Mouse (Mus musculus) layer of hippocampus, adult 2 months (tissue): Measurements from ENCODE around the gene Tnks1bp1. TPM values are rescaled to one million over a fixed set of nuclear protein-coding genes. Genes with fewer than 3 reads are reported as not detected.
A peak's percentile ranks its signal among the peaks of the same experiment; 100 is the strongest.

Experiments used
- DNase-seq, 2 experiments: peaks; one replicate each; pipeline ENCODE4 v3.0.0; 2022; ENCODE audit warnings: low spot score in 2 of 2
- H3K27ac ChIP-seq: fragments of 200-600 bp; 2 replicates; pipeline ENCODE4 v1.8.1; 2022
- H3K4me3 ChIP-seq: fragments of 200-600 bp; 2 replicates; pipeline ENCODE4 v1.8.1; 2022; ENCODE audit warnings: mild to moderate bottlenecking
- CTCF ChIP-seq: fragments of 200-600 bp; conservative IDR thresholded peaks from 2 replicates; pipeline ENCODE4 v1.8.1; 2022; ENCODE audit warnings: antibody characterized with exemption, mild to moderate bottlenecking, moderate library complexity
- total RNA-seq, 2 experiments: library from RNA; stranded (reverse); gene quantifications; 2 replicates each; pipeline ENCODE4 v1.2.3; 2021

Gene Tnks1bp1
- total RNA-seq, 2 experiments from 2014 or later = 166 to 182 TPM

DNA sequence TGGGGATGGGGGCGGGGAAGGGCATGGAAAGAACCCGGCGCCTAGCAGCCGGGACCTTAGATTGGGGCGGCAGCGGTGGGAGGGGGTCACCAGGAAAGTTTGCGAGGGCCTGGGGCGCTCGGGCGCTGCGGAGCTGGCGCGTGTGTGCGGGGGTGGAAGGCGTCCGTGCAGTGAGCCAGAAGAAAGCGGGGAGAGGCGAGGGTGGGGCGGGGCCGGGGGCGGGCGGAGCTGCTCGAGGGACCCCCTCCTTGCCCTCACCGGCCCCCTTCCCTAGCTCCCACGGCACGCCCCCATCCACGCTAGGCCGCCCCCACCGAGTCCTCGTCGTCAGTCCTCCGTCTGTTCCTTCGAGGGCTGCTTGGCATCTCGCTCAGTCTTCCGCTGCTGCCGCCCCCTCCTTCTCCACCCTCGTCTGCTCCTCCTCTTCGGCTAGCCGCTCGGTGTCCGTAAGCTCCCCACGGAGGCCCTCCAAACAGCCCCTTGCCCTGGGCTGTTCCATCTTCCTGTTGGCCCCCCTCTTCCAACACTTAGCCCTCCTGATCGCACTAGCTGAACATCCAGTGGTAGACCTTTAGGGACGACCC lies 438 bp downstream of the Tnks1bp1 start:
- TF ChIP-seq CTCF = no peak
- peak; percentile 65 to 74 for DNase-seq
- peak overlapping the region; percentile 94 for H3K27ac ChIP-seq

DNA sequence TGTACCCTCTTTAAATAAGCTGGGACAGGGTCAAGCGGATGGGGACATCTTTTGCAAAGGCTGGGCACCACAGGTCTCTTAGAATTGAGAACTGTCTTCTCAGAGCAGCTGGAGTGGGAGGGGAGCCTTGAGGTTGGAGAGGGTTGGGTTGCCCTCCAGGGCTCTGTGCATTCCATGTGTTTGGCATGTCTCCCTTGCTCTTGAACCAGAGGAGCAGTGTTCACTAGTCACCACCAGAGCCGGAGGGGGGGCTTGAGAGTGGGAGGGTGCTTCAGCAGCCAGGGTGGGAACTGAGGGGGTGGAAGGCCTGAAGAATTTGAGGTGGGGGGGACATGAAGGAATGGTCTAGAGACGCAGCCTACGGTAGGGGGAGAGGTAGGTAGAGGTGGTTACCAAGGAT lies 1.5 kb downstream of the Tnks1bp1 start:
- Histone ChIP-seq H3K4me3 (peak overlapping the region; percentile 75), H3K27ac (peak overlapping the region; percentile 94)
- TF ChIP-seq CTCF = no peak
- no peak for DNase-seq

More for the DNA sequence above, 438 bp downstream of the Tnks1bp1 start:
- H3K4me3 ChIP-seq = peak overlapping the region; percentile 75

DNA sequence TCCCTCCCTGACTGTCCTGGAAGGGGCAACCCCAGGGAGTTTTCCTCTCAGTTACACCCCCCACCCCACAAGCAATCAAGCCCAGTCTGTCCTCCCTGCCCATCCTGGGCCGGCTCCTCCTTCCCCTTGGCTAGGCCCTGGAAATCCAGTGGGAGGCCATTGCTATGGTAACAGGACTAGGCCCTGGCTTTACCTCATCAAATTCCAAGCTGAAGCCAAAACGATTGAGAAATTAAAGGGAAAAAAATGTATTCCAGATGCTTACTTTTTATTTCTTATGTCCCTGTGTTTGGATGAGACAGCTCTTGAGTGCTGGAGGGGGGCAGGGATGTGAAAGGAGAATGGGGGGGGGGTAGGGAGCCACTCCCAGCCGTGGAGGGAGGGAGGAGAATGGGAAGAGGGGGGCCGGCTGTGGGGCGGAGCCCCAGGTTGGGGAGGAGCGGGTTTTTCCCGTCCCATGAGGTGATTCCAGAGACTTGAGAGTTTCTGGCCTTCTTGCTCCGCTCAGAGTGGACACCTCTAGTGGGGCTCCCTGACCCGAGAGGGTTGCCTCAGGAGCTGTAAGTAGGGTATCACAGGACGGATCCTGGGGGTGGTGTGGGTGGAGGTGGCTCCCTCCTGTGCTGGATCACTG lies 2.3 kb downstream of the Tnks1bp1 start:
- no peak for TF ChIP-seq CTCF
- Histone ChIP-seq H3K27ac (peak overlapping the region; percentile 94), H3K4me3 (peak overlapping the region; percentile 75)
- peak; percentile 65 to 80 for DNase-seq

DNA sequence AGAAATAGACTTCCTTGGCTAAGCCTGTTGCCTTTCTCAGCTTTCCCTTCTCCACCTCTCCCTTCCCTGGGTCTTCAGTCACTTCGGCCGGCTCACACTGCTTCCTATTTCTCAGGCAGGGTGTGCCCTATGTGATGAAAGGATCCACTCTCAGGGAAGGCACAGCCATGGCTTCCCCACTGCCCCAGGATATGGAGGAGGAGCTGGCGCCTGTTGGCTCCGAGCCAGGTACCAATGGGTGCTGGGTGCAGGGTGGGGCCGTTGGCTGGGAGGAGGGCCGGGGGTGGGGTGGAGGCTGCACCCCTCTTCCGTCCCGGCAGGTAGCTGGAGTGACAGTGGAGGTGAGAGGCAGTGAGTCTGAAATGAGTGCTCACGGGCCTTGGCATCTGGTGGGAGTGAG lies 2.9 kb downstream of the Tnks1bp1 start:
- Histone ChIP-seq H3K4me3 (peak overlapping the region; percentile 75), H3K27ac (peak overlapping the region; percentile 94)
- no peak for TF ChIP-seq CTCF
- no peak for DNase-seq

DNA sequence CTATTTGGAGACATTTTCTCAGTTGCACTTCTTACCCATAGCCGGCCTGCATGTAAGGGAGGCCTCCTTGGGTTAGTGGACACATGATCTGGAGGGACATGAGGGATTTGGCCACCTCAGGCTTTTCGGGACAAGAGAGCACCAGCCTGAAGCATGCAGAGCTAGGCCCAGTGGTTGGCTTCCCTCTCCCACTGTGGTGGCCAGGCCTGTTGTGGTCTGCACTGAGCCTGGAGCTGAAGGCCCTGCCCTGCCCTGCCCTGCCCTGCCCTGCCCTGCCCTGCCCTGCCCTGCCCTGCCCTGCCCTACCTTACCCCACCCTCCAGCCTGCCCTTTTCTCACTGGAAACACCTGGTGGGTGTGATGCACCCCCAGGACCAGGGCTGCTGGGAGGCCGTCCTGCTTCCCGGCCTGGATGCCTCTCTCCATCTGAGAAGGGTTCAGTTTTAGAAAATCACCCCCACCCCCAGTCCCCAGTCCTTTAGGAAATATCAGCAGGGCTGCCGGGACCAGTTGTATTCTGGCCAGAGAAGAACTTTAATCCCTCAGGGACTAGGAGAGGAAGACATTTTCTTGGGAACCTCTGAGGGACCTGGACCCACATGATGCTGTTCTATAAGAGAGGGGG lies 5.5 kb downstream of the Tnks1bp1 start:
- Histone ChIP-seq H3K27ac (peak overlapping the region; percentile 28; the same call in 1 of the 2 replicates), H3K4me3 (peak overlapping the region; percentile 27; the same call in 1 of the 2 replicates)
- DNase-seq = no peak
- no peak for TF ChIP-seq CTCF

DNA sequence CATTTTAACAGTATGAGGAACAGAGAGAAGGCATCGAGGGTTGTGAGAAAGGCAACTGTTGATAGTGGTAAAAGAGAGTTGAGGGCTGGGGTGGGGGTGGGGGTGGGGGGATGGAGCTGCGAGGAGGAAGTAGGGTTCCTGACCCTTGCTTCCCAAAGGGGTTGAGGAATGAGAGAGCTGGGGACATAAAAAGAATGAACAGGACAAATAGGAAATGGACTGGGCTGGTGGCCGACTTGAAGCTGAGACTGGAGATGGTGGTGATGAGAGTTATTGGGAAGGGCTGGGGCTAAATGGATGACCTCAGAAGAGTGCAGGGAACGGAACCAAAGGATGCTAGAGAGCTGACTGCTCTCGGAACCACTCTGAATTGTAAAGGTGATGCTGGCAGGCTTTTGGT lies 8.9 kb downstream of the Tnks1bp1 start:
- TF ChIP-seq CTCF = no peak
- Histone ChIP-seq H3K27ac (0 out of 2 replicates have a peak overlapping the region, but pooled peaks have one; percentile 32), H3K4me3 (no peak overlapping the region)
- DNase-seq = no peak

DNA sequence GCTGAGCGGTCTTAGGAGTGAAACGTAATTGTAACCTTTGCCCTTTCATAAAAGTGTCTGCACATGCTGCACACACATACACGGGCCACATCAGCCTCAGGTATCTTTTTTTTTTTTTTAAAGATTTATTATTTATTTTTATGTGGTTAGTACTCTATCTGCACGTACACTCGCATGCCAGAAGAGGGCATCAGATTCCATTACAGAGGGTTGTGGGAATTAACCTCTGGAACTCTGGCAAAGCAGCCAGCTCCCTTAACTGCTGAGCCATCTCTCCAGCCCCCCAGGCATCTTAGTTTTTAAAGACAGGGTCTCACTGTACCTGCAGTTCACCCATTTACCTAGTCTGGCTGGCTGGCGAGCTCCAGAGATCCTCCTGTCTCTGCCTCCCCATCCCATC lies 11.9 kb downstream of the Tnks1bp1 start:
- Histone ChIP-seq H3K4me3 (no peak overlapping the region), H3K27ac (peak overlapping the region; percentile 75; the same call in 1 of the 2 replicates)
- DNase-seq = no peak
- TF ChIP-seq CTCF = peak; percentile 59

DNA sequence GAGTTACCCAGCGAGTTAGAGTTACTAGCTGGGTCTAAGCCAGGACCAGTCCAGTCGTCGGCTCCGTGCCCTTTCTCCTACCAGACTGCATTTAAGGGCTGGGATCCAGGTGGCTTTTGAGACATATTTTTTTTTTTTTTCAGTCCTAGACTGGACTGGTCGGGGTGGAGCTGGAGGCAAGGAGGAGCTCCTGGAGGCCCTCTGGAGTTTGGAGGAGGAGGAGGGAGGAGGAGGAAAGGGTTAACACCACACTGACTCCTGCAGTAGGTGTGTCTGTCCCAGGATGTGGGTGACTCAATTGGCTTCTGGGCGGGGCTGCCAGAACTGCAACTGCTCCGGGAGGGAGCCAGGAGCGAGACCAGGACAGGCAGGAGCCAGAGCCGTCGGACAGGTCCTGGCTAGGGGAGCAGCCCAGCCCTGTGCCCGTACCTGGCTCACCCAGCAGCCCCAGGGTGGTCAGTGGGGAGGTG lies 12.8 kb downstream of the Tnks1bp1 start:
- H3K27ac ChIP-seq = peak overlapping the region; percentile 75
- DNase-seq = no peak
- H3K4me3 ChIP-seq = peak overlapping the region; percentile 45
- no peak for TF ChIP-seq CTCF

DNA sequence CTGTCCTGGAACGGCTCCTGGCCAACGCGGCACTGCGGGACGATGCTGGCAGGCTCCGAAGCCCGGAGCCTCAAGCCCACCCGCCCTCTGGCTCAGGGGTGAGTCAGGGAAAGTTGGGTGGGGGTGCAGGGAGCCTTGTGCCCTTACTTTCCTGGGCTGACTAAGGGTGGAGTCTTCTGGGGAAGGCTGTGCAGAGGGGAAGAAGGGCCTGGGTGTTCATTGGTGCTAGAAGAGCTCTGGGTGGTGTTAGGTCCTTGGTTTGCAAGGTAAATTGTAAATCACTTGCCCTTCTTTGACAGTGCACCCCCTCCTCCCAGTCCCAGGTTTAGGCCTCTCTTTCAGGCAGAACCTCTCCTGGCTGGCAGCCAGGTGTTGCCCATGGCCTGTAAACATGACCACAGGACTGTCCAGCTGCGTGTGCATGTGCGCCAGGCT lies 13.3 kb downstream of the Tnks1bp1 start:
- Histone ChIP-seq H3K27ac (peak overlapping the region; percentile 75), H3K4me3 (peak overlapping the region; percentile 45)
- no peak for TF ChIP-seq CTCF
- no peak for DNase-seq

DNA sequence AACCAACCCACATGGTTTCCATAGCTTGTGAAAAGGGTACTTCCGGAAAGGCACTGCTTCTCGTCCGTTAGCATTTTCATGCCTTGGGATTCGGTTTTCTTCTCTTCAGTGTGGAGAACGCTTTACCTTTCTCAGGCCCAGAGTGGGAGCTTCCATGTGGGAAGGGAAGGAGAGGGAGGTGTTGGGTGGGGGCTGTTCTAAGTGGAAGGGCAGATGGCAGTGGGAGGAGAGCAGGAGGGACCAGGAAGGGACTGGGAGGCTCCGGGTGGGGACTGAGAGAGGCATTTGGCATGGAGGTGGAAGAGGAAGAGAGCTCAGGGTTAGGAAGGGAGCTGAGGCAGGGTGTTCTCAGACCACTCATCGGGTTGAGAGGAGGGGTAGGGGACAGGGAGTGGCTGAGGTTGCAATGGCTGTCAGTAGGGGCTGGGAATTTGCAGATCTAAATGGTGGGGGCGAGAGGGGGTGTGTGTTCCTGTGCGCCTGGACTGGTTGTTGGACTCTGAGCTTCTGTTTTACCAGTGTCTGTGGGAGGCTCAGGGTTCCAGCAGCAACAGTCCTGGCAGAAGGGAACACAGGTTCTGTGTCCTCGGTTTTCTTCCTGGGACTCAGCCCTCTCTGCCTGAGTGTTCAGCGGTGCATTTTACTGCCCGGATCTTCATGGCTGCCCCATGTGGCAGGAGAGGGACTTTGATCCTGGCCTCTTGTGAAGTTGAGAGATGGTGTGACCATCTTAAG lies 17.5 kb downstream of the Tnks1bp1 start:
- TF ChIP-seq CTCF = no peak
- H3K4me3 ChIP-seq = no peak overlapping the region
- DNase-seq = peak; percentile 58 to 72
- peak overlapping the region; percentile 73 for H3K27ac ChIP-seq

DNA sequence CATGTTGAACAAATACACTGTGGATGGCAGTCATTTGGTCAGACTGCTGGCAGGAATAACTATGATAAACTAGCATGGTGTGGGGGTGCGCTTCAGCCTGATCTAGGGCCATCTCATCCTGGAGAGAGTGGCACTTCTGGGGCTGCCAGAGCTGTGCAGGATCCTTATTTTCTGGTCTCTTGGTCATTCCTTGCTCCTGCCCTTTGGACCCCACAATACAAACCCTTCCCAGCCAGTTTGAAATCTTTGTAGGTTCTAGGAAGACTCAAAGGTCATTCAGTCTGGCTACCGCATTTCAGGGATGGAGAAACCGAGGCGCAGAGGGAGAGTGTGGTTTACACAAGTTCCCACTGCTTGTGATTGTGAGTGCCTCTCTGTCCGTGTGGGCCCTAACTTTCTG lies 19.1 kb downstream of the Tnks1bp1 start:
- no peak for DNase-seq
- no peak for TF ChIP-seq CTCF
- Histone ChIP-seq H3K27ac (peak overlapping the region; percentile 83; the same call in 1 of the 2 replicates), H3K4me3 (no peak overlapping the region)

DNA sequence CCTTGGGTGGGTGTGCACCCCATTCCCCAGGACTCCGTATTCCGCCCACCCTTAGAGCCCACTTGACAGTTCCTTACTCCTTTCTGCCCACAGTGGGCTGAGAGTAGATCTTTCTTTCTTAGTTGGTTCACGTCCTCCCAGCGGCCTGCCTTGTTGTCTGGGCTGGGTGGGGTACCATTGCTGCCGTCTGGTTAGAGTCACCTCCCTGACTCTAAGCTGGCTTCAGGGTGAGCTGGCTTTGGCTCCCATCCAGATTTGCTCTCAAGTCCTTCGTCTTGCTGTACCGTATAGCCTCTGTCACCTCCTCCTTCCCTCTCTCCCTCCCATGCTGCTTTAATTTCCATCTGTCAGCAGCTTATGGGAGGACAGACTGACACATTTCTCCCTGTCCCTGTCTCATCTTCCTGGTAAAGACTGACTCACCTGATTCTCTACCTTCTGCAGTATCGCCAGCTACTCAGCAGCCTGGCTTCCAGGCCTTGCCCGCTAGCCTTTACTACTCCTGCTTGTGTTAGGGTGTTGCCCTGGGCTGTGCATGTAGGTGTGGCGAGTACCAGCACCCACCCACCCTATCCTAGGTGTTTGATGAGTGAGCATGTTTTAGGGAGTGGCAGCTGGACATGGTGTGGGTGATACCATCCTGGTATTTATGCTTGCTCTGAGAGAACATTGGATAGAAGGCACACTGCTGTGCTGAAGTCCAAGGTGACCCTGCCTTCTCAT lies 20.2 kb downstream of the Tnks1bp1 start:
- H3K4me3 ChIP-seq = no peak overlapping the region
- no peak for DNase-seq
- H3K27ac ChIP-seq = peak overlapping the region; percentile 83
- no peak for TF ChIP-seq CTCF
